Mouse (Mus musculus) central nervous system, embryonic 11.5 days (tissue): ENCODE data around the gene 1810055G02Rik. TPM values are rescaled to one million over a fixed set of nuclear protein-coding genes. Genes with fewer than 3 reads are reported as not detected.

Experiments
- polyA plus RNA-seq: library from polyadenylated mRNA; depleted of rRNA; stranded (reverse); fragments of >200 nt; gene quantifications from 2 replicates; pipeline ENCODE4 v1.2.3, GENCODE M21; 2012; rRNA removed

Gene 1810055G02Rik
- polyA plus RNA-seq, result 19.7 and 43.3 TPM in 2 replicates

GRCm38 (mm10) chr19:3708078-3709012, at the start of gene 1810055G02Rik:
TSS of gene 1810055G02Rik (plus strand) at chr19:3708293.

GRCm38 (mm10) chr19:3686215-3686894, 21.7 kb upstream of the 1810055G02Rik start, which contains the start of gene Lrp5:
TSS of gene Lrp5 (minus strand) at chr19:3686564.

GRCm38 (mm10) chr19:3767276-3767780, 59.2 kb downstream of the 1810055G02Rik start, which contains the start of gene Kmt5b:
TSS of gene Kmt5b (plus strand) at chr19:3767421.

Other genes with a start within 250 kb of the 1810055G02Rik start
- gene Ppp6r3, start 132.5 kb upstream of the 1810055G02Rik start, polyA plus RNA-seq, result 110 and 114 TPM in 2 replicates
- 13.4 and 22.0 TPM in 2 replicates for gene Lrp5, start 21.7 kb upstream of the 1810055G02Rik start, polyA plus RNA-seq
- 41.4 and 44.9 TPM in 2 replicates for gene Kmt5b, start 59.1 kb downstream of the 1810055G02Rik start, polyA plus RNA-seq
- 67.2 and 79.0 TPM in 2 replicates for gene Chka, start 143.5 kb downstream of the 1810055G02Rik start, polyA plus RNA-seq
- 65.9 and 66.2 TPM in 2 replicates for gene Tcirg1, start 198.8 kb downstream of the 1810055G02Rik start, polyA plus RNA-seq
- 142 and 207 TPM in 2 replicates for gene Ndufs8, start 204.5 kb downstream of the 1810055G02Rik start, polyA plus RNA-seq
- gene Aldh3b1, start 221.5 kb downstream of the 1810055G02Rik start, polyA plus RNA-seq, result 0.60 and 0.68 TPM in 2 replicates
- gene Unc93b1, start 226.9 kb downstream of the 1810055G02Rik start, polyA plus RNA-seq, result 8.5 and 11.6 TPM in 2 replicates